Mouse (Mus musculus) midbrain, embryonic 16.5 days (tissue): ENCODE measurements at regions not wholly inside any gene's neighbourhood (a gene's known extent, or its start where the extent isn't known, plus 50 kb on each side); places are given as distances from the start of the nearest gene placed in this dataset.

Source experiments
- ATAC-seq: fragments of 200-750 bp; cut with Nextera tagmentation; 2 replicates; pipeline ENCODE4 v1.8.0; 2017; ENCODE audit warnings: moderate TSS enrichment
- H3K27ac ChIP-seq: fragments of 300-500 bp; sonication (generic); 2 replicates; pipeline ENCODE4 v1.5.1; 2014; ENCODE audit warnings: mild to moderate bottlenecking, low read length, mixed read lengths
- H3K27me3 ChIP-seq: fragments of 300-500 bp; sonication (generic); 2 replicates; pipeline ENCODE4 v1.6.1; 2014; ENCODE audit warnings: low read depth, low read length, mixed read lengths; ENCODE audit not compliant: control insufficient read depth, insufficient read depth
- H3K36me3 ChIP-seq: fragments of 300-500 bp; sonication (generic); 2 replicates; pipeline ENCODE4 v1.6.1; 2014; ENCODE audit warnings: mild to moderate bottlenecking, low read length, moderate library complexity, mixed read lengths; ENCODE audit not compliant: control insufficient read depth, insufficient read depth
- H3K4me1 ChIP-seq: fragments of 300-500 bp; sonication (generic); 2 replicates; pipeline ENCODE4 v1.6.1; 2014; ENCODE audit warnings: mild to moderate bottlenecking, low read length, mixed read lengths; ENCODE audit not compliant: control insufficient read depth, insufficient read depth
- H3K4me2 ChIP-seq: fragments of 300-500 bp; sonication (generic); 2 replicates; pipeline ENCODE4 v1.6.1; 2014; ENCODE audit warnings: mild to moderate bottlenecking, low read length, mixed read lengths
- H3K4me3 ChIP-seq: fragments of 300-500 bp; sonication (generic); 2 replicates; pipeline ENCODE4 v1.5.1; 2014; ENCODE audit warnings: low read depth, mild to moderate bottlenecking, low read length, moderate library complexity, mixed read lengths
- H3K9ac ChIP-seq: fragments of 300-500 bp; sonication (generic); 2 replicates; pipeline ENCODE4 v1.6.1; 2014; ENCODE audit warnings: low read depth, low read length, mixed read lengths
- H3K9me3 ChIP-seq: fragments of 300-500 bp; sonication (generic); replicated peaks from 2 replicates; pipeline ENCODE4 v1.6.1; 2014; ENCODE audit warnings: mild to moderate bottlenecking, low read length, mixed read lengths; ENCODE audit not compliant: control insufficient read depth, poor library complexity, severe bottlenecking
- WGBS: fragments of 180-500 bp; shearing (Covaris S2); extraction: QIAGEN DNeasy Blood & Tissue Kit; methylation state at CpG from one replicate; pipeline ENCODE4 v1.1.7; 2014; 5-methylcytosine and 5-hydroxymethylcytosine counted together

DNA sequence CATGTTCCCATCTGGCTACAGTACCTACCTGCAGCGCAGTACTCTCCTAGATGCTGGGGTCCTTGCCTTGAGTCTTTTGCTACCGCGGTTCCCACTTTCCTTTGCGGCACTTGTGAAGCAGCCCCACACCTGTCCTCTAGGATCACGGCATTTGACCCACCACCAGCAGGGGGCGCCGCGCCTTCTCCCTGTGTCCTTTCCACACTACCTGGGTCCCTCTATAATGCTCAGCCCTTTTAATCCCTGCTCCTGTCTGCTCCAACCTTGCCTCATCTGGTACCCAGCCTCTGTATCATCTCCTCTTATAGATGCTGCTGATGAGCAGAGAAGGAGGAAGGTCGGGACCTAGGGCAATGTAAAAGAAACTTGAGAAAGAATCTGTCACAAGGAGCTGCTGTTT, 53.9 kb upstream of the Cachd1 start:
- H3K27me3 ChIP-seq: no peaks in the 10 kb centered on the region
- H3K27ac ChIP-seq: no peak overlapping the region
- 24% methylated on average over 9 of the region's 9 CpGs for WGBS

GRCm38 (mm10) chr4:100723053-100723452, 53.4 kb upstream of the Cachd1 start:
- Histone ChIP-seq H3K9ac (no peak overlapping the region), H3K36me3 (no peaks in the 10 kb centered on the region), H3K27ac (no peak overlapping the region), H3K4me3 (no peak overlapping the region), H3K9me3 (no peaks in the 10 kb centered on the region), H3K27me3 (no peaks in the 10 kb centered on the region), H3K4me2 (no peak overlapping the region), H3K4me1 (peaks cover 6% of the 10 kb centered on the region)
- 33% methylated on average over 5 of the region's 5 CpGs for WGBS
- no peak for ATAC-seq

More for the DNA sequence above, 53.9 kb upstream of the Cachd1 start:
- H3K9ac ChIP-seq: no peak overlapping the region
- H3K36me3 ChIP-seq: no peaks in the 10 kb centered on the region
- H3K4me1 ChIP-seq: peaks cover 6% of the 10 kb centered on the region
- H3K4me3 ChIP-seq: no peak overlapping the region
- H3K9me3 ChIP-seq: no peaks in the 10 kb centered on the region
- ATAC-seq: no peak; the same call in 1 of the 2 replicates
- no peak overlapping the region for H3K4me2 ChIP-seq

DNA sequence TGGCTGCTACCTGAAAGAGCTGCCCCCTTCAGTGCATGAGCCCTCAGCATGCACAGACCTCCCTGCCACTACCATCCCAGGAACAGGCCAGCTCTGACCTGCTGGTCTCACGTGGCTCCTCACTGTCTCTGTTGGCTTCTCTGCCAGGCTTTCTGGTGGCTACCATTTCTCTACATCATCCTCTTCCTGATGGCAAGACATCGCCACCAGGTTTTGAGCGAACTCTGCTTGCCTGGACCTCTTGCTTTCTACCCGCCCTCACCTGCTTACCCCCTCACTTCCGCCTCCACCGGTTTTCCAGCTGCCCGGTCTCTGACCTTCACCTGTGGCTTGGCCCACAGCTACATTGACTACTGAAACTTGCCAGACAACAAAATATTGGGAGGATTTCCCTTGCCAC, 50.7 kb upstream of the Cachd1 start:
- WGBS: 92% methylated on average over 7 of the region's 7 CpGs
- H3K9me3 ChIP-seq: no peaks in the 10 kb centered on the region
- H3K27ac ChIP-seq: peak overlapping the region; percentile 52; the same call in 1 of the 2 replicates
- no peak overlapping the region for H3K4me2 ChIP-seq
- no peaks in the 10 kb centered on the region for H3K36me3 ChIP-seq
- H3K4me1 ChIP-seq: peaks cover 6% of the 10 kb centered on the region
- H3K4me3 ChIP-seq: no peak overlapping the region
- H3K27me3 ChIP-seq: no peaks in the 10 kb centered on the region
- no peak for ATAC-seq
- no peak overlapping the region for H3K9ac ChIP-seq

DNA sequence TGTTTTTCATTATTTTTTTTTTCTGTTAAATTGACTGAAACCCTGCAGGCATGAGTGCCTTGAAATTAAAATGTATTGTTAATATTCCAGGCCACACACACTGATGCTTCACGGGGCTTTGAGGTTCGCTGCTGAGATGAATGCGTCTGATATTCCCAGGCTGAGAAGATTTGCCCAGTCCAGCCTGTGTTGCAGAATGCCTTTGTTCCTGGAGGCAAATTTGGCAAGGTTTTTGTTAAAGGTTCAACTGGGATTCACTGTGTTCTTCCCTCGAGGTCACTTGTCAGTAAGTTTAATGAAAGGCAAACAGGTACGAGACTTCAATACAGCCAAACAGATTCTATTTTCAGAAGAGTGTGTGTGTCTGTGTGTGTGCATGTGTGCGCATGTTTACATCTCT, 50.0 kb upstream of the Cachd1 start:
- WGBS: 23% methylated on average over 6 of the region's 6 CpGs

More for the DNA sequence above, 50.0 kb upstream of the Cachd1 start:
- H3K4me2 ChIP-seq: no peak overlapping the region
- H3K36me3 ChIP-seq: no peaks in the 10 kb centered on the region
- no peak overlapping the region for H3K4me3 ChIP-seq
- no peak overlapping the region for H3K9ac ChIP-seq
- H3K9me3 ChIP-seq: no peaks in the 10 kb centered on the region
- H3K27me3 ChIP-seq: no peaks in the 10 kb centered on the region
- H3K4me1 ChIP-seq: peaks cover 6% of the 10 kb centered on the region
- peak; percentile 58; the same call in 1 of the 2 replicates for ATAC-seq
- H3K27ac ChIP-seq: peak overlapping the region; percentile 56
